Mouse (Mus musculus) embryonic facial prominence, embryonic 14.5 days (tissue): ENCODE data around the gene Galr3. TPM values are rescaled to one million over a fixed set of nuclear protein-coding genes. Genes with fewer than 3 reads are reported as not detected.
A peak's percentile ranks its signal among the peaks of the same experiment; 100 is the strongest.
"Not testable (repeated sequence)": the region's sequence is repeated elsewhere in the genome, so short reads cannot be mapped to it uniquely, and the experiment has no call there.

Source experiments
- ATAC-seq: fragments of 200-750 bp; cut with Nextera tagmentation; 2 replicates; pipeline ENCODE4 v1.8.0; 2017; ENCODE audit warnings: low read depth, moderate number of reproducible peaks, moderate TSS enrichment
- DNase-seq: peaks from one replicate; pipeline ENCODE4 v3.0.0-alpha.2; 2015; ENCODE audit warnings: low spot score
- H3K27ac ChIP-seq: fragments of 300-500 bp; sonication (generic); replicated peaks from 2 replicates; pipeline ENCODE4 v1.5.1; 2014; ENCODE audit warnings: low read depth, mild to moderate bottlenecking, low read length, moderate library complexity
- H3K27me3 ChIP-seq: fragments of 300-500 bp; sonication (generic); replicated peaks from 2 replicates; pipeline ENCODE4 v1.6.1; 2014; ENCODE audit warnings: low read length; ENCODE audit not compliant: control insufficient read depth, insufficient read depth
- H3K36me3 ChIP-seq: fragments of 300-500 bp; sonication (generic); 2 replicates; pipeline ENCODE4 v1.6.1; 2014; ENCODE audit warnings: low read length, mixed read lengths; ENCODE audit not compliant: control insufficient read depth, insufficient read depth
- H3K4me1 ChIP-seq: fragments of 300-500 bp; sonication (generic); 2 replicates; pipeline ENCODE4 v1.6.1; 2014; ENCODE audit warnings: antibody characterized with exemption, low read length; ENCODE audit not compliant: control insufficient read depth, insufficient read depth
- H3K4me2 ChIP-seq: fragments of 300-500 bp; sonication (generic); 2 replicates; pipeline ENCODE4 v1.6.1; 2014; ENCODE audit warnings: low read depth, mild to moderate bottlenecking, low read length, moderate library complexity, mixed read lengths
- H3K4me3 ChIP-seq: fragments of 300-500 bp; sonication (generic); 2 replicates; pipeline ENCODE4 v1.5.1; 2014; ENCODE audit warnings: low read depth, mild to moderate bottlenecking, low read length
- H3K9ac ChIP-seq: fragments of 300-500 bp; sonication (generic); 2 replicates; pipeline ENCODE4 v1.6.1; 2014; ENCODE audit warnings: low read depth, mild to moderate bottlenecking, low read length, moderate library complexity, mixed read lengths
- H3K9me3 ChIP-seq: fragments of 300-500 bp; sonication (generic); 2 replicates; pipeline ENCODE4 v1.6.1; 2016; ENCODE audit warnings: low read length; ENCODE audit not compliant: control insufficient read depth
- WGBS: fragments of 180-500 bp; shearing (Covaris S2); extraction: QIAGEN DNeasy Blood & Tissue Kit; methylation state at CpG from one replicate; pipeline ENCODE4 v1.1.7; 2014; 5-methylcytosine and 5-hydroxymethylcytosine counted together
- polyA plus RNA-seq: library from polyadenylated mRNA; unstranded; fragments of >200 nt; fragmentation: Nextera tagmentation; extraction: Ambion mirVana; gene quantifications from 2 replicates; pipeline ENCODE4 v1.2.1, GENCODE M21; 2014

The Galr3 gene
- polyA plus RNA-seq, 1 experiment from 2014 or later = not detected

DNA sequence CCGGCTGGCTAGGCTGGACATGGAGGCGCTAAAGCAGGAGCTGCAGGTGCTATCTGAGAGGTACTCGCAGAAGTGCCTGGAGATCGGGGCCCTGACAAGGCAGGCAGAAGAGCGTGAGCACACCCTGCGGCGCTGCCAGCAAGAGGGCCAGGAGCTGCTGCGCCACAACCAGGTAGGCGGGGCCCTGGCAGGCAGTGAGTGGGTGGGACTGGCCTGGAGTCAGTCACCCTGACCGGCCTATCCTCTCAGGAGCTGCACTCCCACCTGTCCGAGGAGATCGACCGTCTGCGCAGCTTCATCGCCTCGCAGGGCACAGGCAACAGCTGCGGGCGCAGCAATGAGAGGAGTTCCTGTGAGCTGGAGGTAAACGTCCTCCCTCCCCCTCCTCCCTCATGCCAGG is 39.6 kb upstream of the Galr3 start:
- no peaks in the 10 kb centered on the region for H3K9me3 ChIP-seq
- H3K27me3 ChIP-seq = no peaks in the 10 kb centered on the region
- WGBS = 61% methylated on average over 12 of the region's 19 CpGs
- H3K27ac ChIP-seq = no peak overlapping the region
- no peak for DNase-seq
- no peak overlapping the region for H3K4me3 ChIP-seq
- H3K4me1 ChIP-seq = no peaks in the 10 kb centered on the region
- H3K36me3 ChIP-seq = peaks cover 92% of the 10 kb centered on the region
- no peak overlapping the region for H3K4me2 ChIP-seq
- H3K9ac ChIP-seq = no peak overlapping the region
- ATAC-seq = no peak

DNA sequence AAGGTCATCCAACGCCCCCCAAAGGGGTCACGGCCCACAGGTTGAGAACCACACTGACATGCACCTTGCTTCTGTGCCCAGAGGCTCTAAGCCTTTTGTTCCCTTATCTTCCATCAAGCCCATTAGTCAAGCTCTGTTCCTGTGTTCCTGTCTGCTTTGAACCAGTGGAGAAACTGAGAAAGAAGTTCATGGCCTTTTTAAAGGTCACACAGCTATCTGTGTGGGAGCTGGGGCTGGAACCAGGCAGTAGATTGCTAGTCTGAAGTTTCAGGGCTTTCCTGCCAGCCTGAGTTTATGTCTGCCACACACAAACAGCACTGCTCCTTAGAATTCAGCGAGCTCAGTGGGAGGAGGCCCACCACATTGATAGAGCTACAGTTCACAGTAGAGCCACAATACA is 38.6 kb upstream of the Galr3 start:
- Histone ChIP-seq H3K4me1 (no peaks in the 10 kb centered on the region), H3K4me2 (no peak overlapping the region), H3K4me3 (no peak overlapping the region), H3K27me3 (no peaks in the 10 kb centered on the region), H3K27ac (no peak overlapping the region), H3K36me3 (peaks cover 89% of the 10 kb centered on the region), H3K9me3 (no peaks in the 10 kb centered on the region), H3K9ac (no peak overlapping the region)
- 90% methylated on average over 3 of the region's 3 CpGs for WGBS
- no peak for ATAC-seq
- DNase-seq = no peak

GRCm38 (mm10) chr15:79005581-79005980 is 36.1 kb upstream of the Galr3 start:
- Histone ChIP-seq H3K36me3 (peaks cover 66% of the 10 kb centered on the region), H3K4me2 (no peak overlapping the region), H3K4me3 (no peak overlapping the region), H3K9me3 (no peaks in the 10 kb centered on the region), H3K27me3 (no peaks in the 10 kb centered on the region), H3K27ac (no peak overlapping the region), H3K9ac (no peak overlapping the region), H3K4me1 (no peaks in the 10 kb centered on the region)
- ATAC-seq = no peak
- WGBS = 75% methylated on average over 9 of the region's 9 CpGs
- DNase-seq = no peak

- no peak overlapping the region for H3K27ac ChIP-seq
- no peak overlapping the region for H3K9ac ChIP-seq
- no peaks in the 10 kb centered on the region for H3K9me3 ChIP-seq
- H3K4me3 ChIP-seq = no peak overlapping the region
- no peak overlapping the region for H3K4me2 ChIP-seq
- peaks cover 57% of the 10 kb centered on the region for H3K36me3 ChIP-seq
- ATAC-seq (no peak), DNase-seq (no peak)
- WGBS = 78% methylated on average over 3 of the region's 3 CpGs
- no peaks in the 10 kb centered on the region for H3K4me1 ChIP-seq
- H3K27me3 ChIP-seq = no peaks in the 10 kb centered on the region
Observed at GRCm38 (mm10) chr15:79006638-79007037, 35.0 kb upstream of the Galr3 start.

- Histone ChIP-seq H3K4me2 (no peak overlapping the region), H3K36me3 (peaks cover 53% of the 10 kb centered on the region), H3K27ac (no peak overlapping the region), H3K4me3 (no peak overlapping the region), H3K9me3 (no peaks in the 10 kb centered on the region), H3K9ac (no peak overlapping the region), H3K4me1 (no peaks in the 10 kb centered on the region), H3K27me3 (no peaks in the 10 kb centered on the region)
- DNase-seq (no peak), ATAC-seq (no peak)
- WGBS = 91% methylated on average over 5 of the region's 5 CpGs
Observed at GRCm38 (mm10) chr15:79007059-79007458, 34.6 kb upstream of the Galr3 start.

DNA sequence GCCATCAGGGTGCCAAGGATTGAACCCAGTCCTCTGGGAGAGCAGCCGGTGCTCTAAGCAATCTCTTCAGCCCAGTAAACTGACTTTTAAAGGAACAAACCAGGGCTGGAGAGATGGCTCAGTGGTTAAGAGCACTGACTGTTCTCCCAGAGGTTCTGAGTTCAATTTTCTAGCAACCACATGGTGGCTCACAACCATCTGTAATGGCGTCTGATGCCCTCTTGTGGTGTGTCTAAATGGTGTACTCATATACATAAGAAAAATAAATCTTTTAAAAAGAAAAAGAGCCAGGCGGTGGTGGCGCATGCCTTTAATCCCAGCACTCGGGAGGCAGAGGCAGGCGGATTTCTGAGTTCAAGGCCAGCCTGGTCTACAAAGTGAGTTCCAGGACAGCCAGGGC is 33.8 kb upstream of the Galr3 start:
- H3K27me3 ChIP-seq, H3K9me3 ChIP-seq, H3K27ac ChIP-seq, H3K4me2 ChIP-seq, ATAC-seq, DNase-seq, H3K4me3 ChIP-seq, H3K4me1 ChIP-seq, H3K9ac ChIP-seq: not testable (repeated sequence)
- H3K36me3 ChIP-seq = peaks cover 45% of the 10 kb centered on the region
- WGBS = 89% methylated on average over 6 of the region's 6 CpGs

DNA sequence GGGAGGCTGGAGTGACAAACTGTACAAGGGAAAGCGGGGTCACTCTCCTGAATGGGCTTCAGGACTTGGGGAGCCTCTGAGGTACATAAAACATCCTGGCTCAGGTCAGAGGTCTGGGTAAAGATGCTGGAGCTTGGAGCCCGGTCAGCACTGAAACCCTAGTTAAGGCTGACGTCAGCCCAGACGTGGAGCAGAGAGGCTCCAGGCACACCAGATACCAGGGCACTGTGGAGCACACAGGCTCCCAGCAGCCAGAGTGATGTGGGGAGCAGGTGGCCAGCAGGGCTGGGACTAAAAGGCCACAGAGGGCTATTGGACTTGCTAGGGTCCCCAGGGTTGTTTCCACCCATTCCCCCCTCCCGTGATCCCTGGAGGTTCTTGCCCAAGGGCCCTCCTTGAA is 32.0 kb upstream of the Galr3 start:
- H3K4me1 ChIP-seq = no peaks in the 10 kb centered on the region
- no peak overlapping the region for H3K4me2 ChIP-seq
- no peak overlapping the region for H3K4me3 ChIP-seq
- H3K27ac ChIP-seq = 0 out of 2 replicates have a peak overlapping the region, but pooled peaks have one; percentile 6
- WGBS = 70% methylated on average over 4 of the region's 5 CpGs
- no peaks in the 10 kb centered on the region for H3K9me3 ChIP-seq
- peak; percentile 39; the same call in 1 of the 2 replicates for ATAC-seq
- H3K27me3 ChIP-seq = no peaks in the 10 kb centered on the region
- peaks cover 26% of the 10 kb centered on the region for H3K36me3 ChIP-seq
- no peak for DNase-seq
- no peak overlapping the region for H3K9ac ChIP-seq

GRCm38 (mm10) chr15:79011550-79011949 is 30.1 kb upstream of the Galr3 start:
- Histone ChIP-seq H3K27me3 (no peaks in the 10 kb centered on the region), H3K4me1 (no peaks in the 10 kb centered on the region), H3K4me2 (no peak overlapping the region), H3K36me3 (peaks cover 10% of the 10 kb centered on the region), H3K4me3 (no peak overlapping the region), H3K9ac (no peak overlapping the region), H3K27ac (no peak overlapping the region), H3K9me3 (no peaks in the 10 kb centered on the region)
- no peak for ATAC-seq
- no peak for DNase-seq
- 73% methylated on average over 10 of the region's 10 CpGs for WGBS

DNA sequence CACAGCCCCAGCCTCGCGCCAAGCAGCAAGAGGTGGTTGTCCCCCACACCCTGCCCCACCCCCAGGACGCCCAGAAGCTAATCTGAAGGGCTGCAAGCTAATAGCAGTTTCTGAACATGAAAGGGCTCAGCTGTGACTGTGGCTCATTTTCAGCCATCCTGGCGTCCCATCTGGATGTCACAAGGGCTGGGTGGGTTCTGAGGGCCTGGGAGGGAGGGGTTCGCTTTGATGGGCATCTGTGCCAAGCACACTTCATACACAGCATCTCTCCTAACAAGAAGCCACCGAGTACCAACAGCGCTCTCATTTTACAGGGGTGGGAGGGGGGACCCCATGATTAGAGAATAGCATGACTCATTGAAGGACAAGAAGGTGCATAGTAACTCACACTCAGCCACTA is 28.3 kb upstream of the Galr3 start:
- WGBS = 52% methylated on average over 7 of the region's 7 CpGs
- Histone ChIP-seq H3K9me3 (no peaks in the 10 kb centered on the region), H3K4me2 (no peak overlapping the region), H3K36me3 (no peaks in the 10 kb centered on the region), H3K4me3 (no peak overlapping the region), H3K4me1 (no peaks in the 10 kb centered on the region), H3K27me3 (no peaks in the 10 kb centered on the region), H3K9ac (no peak overlapping the region), H3K27ac (no peak overlapping the region)
- ATAC-seq (no peak), DNase-seq (no peak)
